Mouse (Mus musculus) cerebellum, postnatal 36 days (tissue): ENCODE measurements around the gene Pde4dip.
A peak's percentile ranks its signal among the peaks of the same experiment; 100 is the strongest.

Experiments
- DNase-seq, 2 experiments: peaks; one replicate each; pipeline ENCODE4 v3.0.0; 2021 to 2022; ENCODE audit warnings: mixed read lengths in 2 of 2

Pde4dip gene

GRCm38 (mm10) chr3:97801178-97801699 is 87.3 kb downstream of the Pde4dip start:
- no peak for DNase-seq

GRCm38 (mm10) chr3:97800657-97801056 is 87.8 kb downstream of the Pde4dip start:
- DNase-seq = no peak

GRCm38 (mm10) chr3:97800004-97800403 is 88.5 kb downstream of the Pde4dip start:
- DNase-seq = no peak

- DNase-seq = no peak
Measured at GRCm38 (mm10) chr3:97799267-97799666, 89.2 kb downstream of the Pde4dip start.

GRCm38 (mm10) chr3:97797371-97797770 is 91.1 kb downstream of the Pde4dip start:
- DNase-seq = no peak

- DNase-seq = peak; percentile 21 to 28
Measured at GRCm38 (mm10) chr3:97793995-97794394, 94.5 kb downstream of the Pde4dip start.

GRCm38 (mm10) chr3:97790150-97790549 is 98.4 kb downstream of the Pde4dip start:
- DNase-seq = peak; percentile 34 to 53

- no peak for DNase-seq
Measured at GRCm38 (mm10) chr3:97789317-97789716, 99.2 kb downstream of the Pde4dip start.

GRCm38 (mm10) chr3:97776195-97776594 is 112.3 kb downstream of the Pde4dip start:
- DNase-seq = no peak

GRCm38 (mm10) chr3:97775742-97776141 is 112.8 kb downstream of the Pde4dip start:
- no peak for DNase-seq

GRCm38 (mm10) chr3:97774861-97775260 is 113.6 kb downstream of the Pde4dip start:
- DNase-seq = no peak

GRCm38 (mm10) chr3:97767771-97768762 is 120.4 kb downstream of the Pde4dip start:
- DNase-seq = peak; percentile 92

- no peak for DNase-seq
Measured at GRCm38 (mm10) chr3:97767041-97767770, 121.3 kb downstream of the Pde4dip start.

GRCm38 (mm10) chr3:97766459-97766858 is 122.0 kb downstream of the Pde4dip start:
- no peak for DNase-seq

- DNase-seq = no peak
Measured at GRCm38 (mm10) chr3:97764152-97764551, 124.4 kb downstream of the Pde4dip start.

GRCm38 (mm10) chr3:97761951-97762350 is 126.6 kb downstream of the Pde4dip start:
- no peak for DNase-seq

- no peak for DNase-seq
Measured at GRCm38 (mm10) chr3:97761168-97761567, 127.3 kb downstream of the Pde4dip start.

GRCm38 (mm10) chr3:97759846-97760245 is 128.7 kb downstream of the Pde4dip start:
- DNase-seq = no peak

GRCm38 (mm10) chr3:97757501-97757900 is 131.0 kb downstream of the Pde4dip start:
- no peak for DNase-seq

- DNase-seq = no peak
Measured at GRCm38 (mm10) chr3:97756283-97757074, 132.0 kb downstream of the Pde4dip start.

- no peak for DNase-seq
Measured at GRCm38 (mm10) chr3:97755411-97755810, 133.1 kb downstream of the Pde4dip start.

- no peak for DNase-seq
Measured at GRCm38 (mm10) chr3:97752901-97753300, 135.6 kb downstream of the Pde4dip start.

GRCm38 (mm10) chr3:97751566-97751965 is 136.9 kb downstream of the Pde4dip start:
- no peak for DNase-seq
